Mouse (Mus musculus): ENCODE measurements around the gene Wnt7a. TPM values are rescaled to one million over a fixed set of nuclear protein-coding genes. Genes with fewer than 3 reads are reported as not detected.

Wnt7a gene
- total RNA-seq (2023) = not detected

GRCm38 (mm10) chr6:91410961-91411368 lies at the start of gene Wnt7a:
Gene Wnt7a (minus strand): TSS chr6:91411363.

Other genes with a start within 250 kb of the Wnt7a start
- gene Fbln2, start 198.9 kb downstream of the Wnt7a start, total RNA-seq (2023) = 0.95 TPM
- gene Chchd4, start 62.2 kb upstream of the Wnt7a start, total RNA-seq (2023) = 6.0 TPM
- 38.7 TPM for gene Tmem43, start 62.3 kb upstream of the Wnt7a start, total RNA-seq (2023)
- gene Xpc, start 104.5 kb upstream of the Wnt7a start, total RNA-seq (2023) = 22.1 TPM
- gene Lsm3, start 104.6 kb upstream of the Wnt7a start, total RNA-seq (2023) = 42.6 TPM

Data from CD8-positive naive resting alpha-beta T cell, adult 57 days (primary cell).